Mouse (Mus musculus): Measurements from ENCODE around the gene Tmed9. TPM values are rescaled to one million over a fixed set of nuclear protein-coding genes. Genes with fewer than 3 reads are reported as not detected.

Tmed9 gene
- polyA plus RNA-seq, 1 experiment from 2014 or later: 45.1 TPM

DNA sequence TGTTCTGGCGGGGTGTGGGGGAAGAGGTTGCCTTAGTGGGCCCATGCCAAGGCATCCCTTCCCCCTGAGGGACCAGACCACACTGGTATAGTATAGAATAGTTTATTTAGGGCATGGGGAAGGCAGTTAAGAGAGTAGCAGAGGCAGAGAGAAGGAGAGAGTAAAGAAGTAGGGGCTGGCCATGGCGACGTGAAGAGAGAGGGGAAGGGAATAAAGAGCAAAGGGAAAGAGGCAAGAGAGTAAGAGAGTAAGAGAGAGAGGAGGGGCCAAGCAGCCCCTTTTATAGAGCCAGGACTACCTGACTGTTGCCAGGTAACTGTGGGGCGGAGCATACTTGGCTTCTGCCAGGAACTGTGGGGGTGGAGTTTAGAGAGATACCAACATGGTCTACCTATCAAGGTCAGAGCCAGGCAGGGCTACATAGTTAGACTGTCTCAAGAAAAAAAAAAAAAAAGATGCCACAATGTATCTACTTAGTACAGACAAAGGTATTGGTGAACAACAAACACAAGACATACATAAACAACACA lies 18.5 kb downstream of the Tmed9 start:
- DNase-seq (no peak), ATAC-seq (no peak)
- no peak overlapping the region for H3K4me2 ChIP-seq (ENCODE audit: low read depth, low read length)
- H3K9ac ChIP-seq (replicated peaks): no peak overlapping the region
- H3K36me3 ChIP-seq (replicated peaks; ENCODE audit: insufficient read depth, low read length): peaks cover 22% of the 10 kb centered on the region
- no peak for TF ChIP-seq CTCF (IDR thresholded peaks at IDR 0.05; ENCODE audit: low read depth)
- TF ChIP-seq EP300 (IDR thresholded peaks at IDR 0.05; ENCODE audit: low read depth): no peak
- H3K9me3 ChIP-seq (ENCODE audit: low read length): no peaks in the 10 kb centered on the region
- peaks cover 8% of the 10 kb centered on the region; the same call in 1 of the 2 replicates for H3K4me1 ChIP-seq (ENCODE audit: insufficient read depth)
- 78% methylated on average over 4 of the region's 4 CpGs for WGBS (ENCODE audit: insufficient replicate concordance)
- no peak overlapping the region for H3K4me3 ChIP-seq (ENCODE audit: low read depth, low read length)
- H3K27ac ChIP-seq (ENCODE audit: low read depth): no peak overlapping the region
- no peaks in the 10 kb centered on the region for H3K27me3 ChIP-seq (ENCODE audit: insufficient read depth, low read length)

DNA sequence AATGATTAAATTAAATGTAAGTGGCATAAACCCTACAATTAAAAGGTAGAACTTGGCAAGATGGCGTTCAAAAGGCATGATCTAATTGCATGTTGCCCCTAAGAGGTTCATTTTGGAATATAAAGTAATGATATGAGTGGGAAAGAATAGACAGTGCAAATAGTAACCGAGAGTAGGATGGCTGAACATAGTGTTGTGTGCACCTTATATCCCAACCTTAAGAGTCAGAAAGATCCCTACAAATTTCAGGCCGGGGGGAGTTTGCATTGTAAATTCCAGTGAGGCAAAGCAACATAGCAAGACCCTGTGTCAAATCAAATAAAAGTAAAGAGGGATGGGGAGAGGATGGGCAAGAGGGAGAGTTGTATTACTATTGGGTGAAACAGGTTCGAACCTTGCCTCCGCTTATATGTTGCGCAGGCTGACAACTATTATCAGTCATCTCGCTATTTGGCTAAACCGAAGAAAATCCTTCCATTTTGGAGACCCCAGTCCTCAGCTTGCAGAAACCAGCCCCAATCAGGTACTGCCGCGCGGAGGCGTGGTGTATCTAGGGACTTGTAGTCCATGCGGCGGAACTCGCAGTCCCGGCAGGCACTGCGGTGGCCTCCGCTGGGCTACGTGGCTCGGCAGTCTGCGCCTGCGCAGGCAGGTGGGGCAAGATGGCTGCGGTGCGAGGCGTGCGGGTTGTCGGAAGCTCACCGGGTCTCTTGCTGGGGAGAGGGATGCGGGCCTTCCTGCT lies 19.2 kb downstream of the Tmed9 start:
- 6% methylated on average over 29 of the region's 29 CpGs for WGBS (ENCODE audit: insufficient replicate concordance)
- DNase-seq (peak; percentile 97), ATAC-seq (peak; percentile 99)
- Histone ChIP-seq H3K9ac (replicated peaks) (peak overlapping the region; percentile 85), H3K27me3 (ENCODE audit: insufficient read depth, low read length) (no peaks in the 10 kb centered on the region), H3K27ac (ENCODE audit: low read depth) (peak overlapping the region; percentile 61), H3K4me3 (ENCODE audit: low read depth, low read length) (peak overlapping the region; percentile 90), H3K36me3 (replicated peaks; ENCODE audit: insufficient read depth, low read length) (peaks cover 25% of the 10 kb centered on the region), H3K9me3 (ENCODE audit: low read length) (no peaks in the 10 kb centered on the region), H3K4me2 (ENCODE audit: low read depth, low read length) (peak overlapping the region; percentile 85), H3K4me1 (ENCODE audit: insufficient read depth) (peaks cover 8% of the 10 kb centered on the region; the same call in 1 of the 2 replicates)
- TF ChIP-seq CTCF (IDR thresholded peaks at IDR 0.05; ENCODE audit: low read depth) (peak; percentile 24; the same call in 1 of the 2 replicates), EP300 (IDR thresholded peaks at IDR 0.05; ENCODE audit: low read depth) (no peak)

DNA sequence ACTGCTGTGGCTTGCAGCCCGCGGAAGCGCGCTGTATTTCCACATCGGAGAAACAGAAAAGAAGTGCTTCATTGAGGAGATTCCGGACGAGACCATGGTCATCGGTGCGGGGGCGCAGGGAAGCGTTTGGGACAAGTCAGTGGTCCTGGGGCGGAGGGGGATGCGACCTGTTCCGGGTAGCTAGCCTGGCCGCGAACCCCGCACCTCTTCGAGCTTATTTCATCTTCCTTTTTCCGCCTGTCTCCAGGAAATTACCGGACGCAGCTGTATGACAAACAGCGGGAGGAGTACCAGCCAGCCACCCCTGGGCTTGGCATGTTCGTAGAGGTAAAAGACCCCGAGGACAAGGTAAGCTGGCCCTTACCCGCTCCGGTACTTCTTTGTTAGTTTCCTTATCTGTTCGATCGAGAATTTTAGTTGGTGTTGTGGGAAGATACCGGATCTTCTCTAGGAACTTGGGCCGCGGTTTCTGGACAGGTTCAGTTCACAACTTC lies 19.8 kb downstream of the Tmed9 start:
- Histone ChIP-seq H3K36me3 (replicated peaks; ENCODE audit: insufficient read depth, low read length) (peaks cover 29% of the 10 kb centered on the region), H3K4me2 (ENCODE audit: low read depth, low read length) (peak overlapping the region; percentile 85), H3K4me3 (ENCODE audit: low read depth, low read length) (peak overlapping the region; percentile 90), H3K9ac (replicated peaks) (peak overlapping the region; percentile 85), H3K27ac (ENCODE audit: low read depth) (peak overlapping the region; percentile 61), H3K9me3 (ENCODE audit: low read length) (no peaks in the 10 kb centered on the region), H3K4me1 (ENCODE audit: insufficient read depth) (peaks cover 8% of the 10 kb centered on the region; the same call in 1 of the 2 replicates), H3K27me3 (ENCODE audit: insufficient read depth, low read length) (no peaks in the 10 kb centered on the region)
- DNase-seq: no peak
- ATAC-seq: peak; percentile 55
- TF ChIP-seq CTCF (IDR thresholded peaks at IDR 0.05; ENCODE audit: low read depth): no peak
- no peak for TF ChIP-seq EP300 (IDR thresholded peaks at IDR 0.05; ENCODE audit: low read depth)
- under 1% methylated on average over 31 of the region's 31 CpGs for WGBS (ENCODE audit: insufficient replicate concordance)

DNA sequence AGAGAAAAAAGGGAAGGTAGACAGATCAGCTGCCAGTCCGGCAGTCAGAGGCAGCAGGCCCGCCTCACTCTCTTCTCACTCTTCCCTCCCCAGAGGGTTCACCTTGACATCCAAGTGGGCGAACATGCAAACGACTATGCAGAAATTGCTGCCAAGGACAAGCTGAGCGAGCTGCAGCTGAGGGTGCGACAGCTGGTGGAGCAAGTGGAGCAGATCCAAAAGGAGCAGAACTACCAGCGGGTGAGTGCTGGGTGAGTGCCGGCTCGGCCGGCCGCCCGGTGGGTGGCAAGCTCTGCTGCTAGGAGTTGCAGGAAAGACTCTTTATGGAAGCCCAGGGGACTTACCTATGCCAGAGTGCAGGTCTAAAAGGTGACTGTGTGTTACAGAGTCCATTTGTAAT lies 21.8 kb downstream of the Tmed9 start:
- H3K4me3 ChIP-seq (ENCODE audit: low read depth, low read length): no peak overlapping the region
- H3K36me3 ChIP-seq (replicated peaks; ENCODE audit: insufficient read depth, low read length): peaks cover 29% of the 10 kb centered on the region
- no peaks in the 10 kb centered on the region for H3K27me3 ChIP-seq (ENCODE audit: insufficient read depth, low read length)
- H3K27ac ChIP-seq (ENCODE audit: low read depth): no peak overlapping the region
- DNase-seq (no peak), ATAC-seq (no peak)
- TF ChIP-seq EP300 (IDR thresholded peaks at IDR 0.05; ENCODE audit: low read depth) (no peak), CTCF (IDR thresholded peaks at IDR 0.05; ENCODE audit: low read depth) (no peak)
- no peak overlapping the region for H3K9ac ChIP-seq (replicated peaks)
- peaks cover 14% of the 10 kb centered on the region; the same call in 1 of the 2 replicates for H3K4me1 ChIP-seq (ENCODE audit: insufficient read depth)
- no peaks in the 10 kb centered on the region for H3K9me3 ChIP-seq (ENCODE audit: low read length)
- 92% methylated on average over 12 of the region's 12 CpGs for WGBS (ENCODE audit: insufficient replicate concordance)
- H3K4me2 ChIP-seq (ENCODE audit: low read depth, low read length): no peak overlapping the region

DNA sequence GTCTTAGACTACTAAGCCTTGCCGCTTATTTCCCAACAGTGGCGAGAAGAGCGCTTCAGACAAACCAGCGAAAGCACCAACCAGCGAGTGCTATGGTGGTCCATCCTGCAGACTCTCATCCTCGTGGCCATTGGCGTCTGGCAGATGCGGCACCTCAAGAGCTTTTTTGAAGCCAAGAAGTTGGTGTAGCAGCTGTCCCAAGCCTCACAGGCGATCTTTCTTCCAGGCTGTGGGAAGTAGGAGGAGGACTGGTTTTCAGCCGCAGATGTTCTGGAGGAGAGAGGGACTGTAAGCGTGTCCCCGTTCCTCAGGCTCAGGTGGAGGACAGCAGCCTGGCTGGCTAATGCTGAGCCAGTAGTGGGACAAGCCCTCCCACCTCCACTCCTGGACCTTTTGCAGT lies 23.3 kb downstream of the Tmed9 start:
- no peak overlapping the region for H3K4me2 ChIP-seq (ENCODE audit: low read depth, low read length)
- no peak for DNase-seq
- H3K36me3 ChIP-seq (replicated peaks; ENCODE audit: insufficient read depth, low read length): peaks cover 29% of the 10 kb centered on the region
- peaks cover 18% of the 10 kb centered on the region for H3K4me1 ChIP-seq (ENCODE audit: insufficient read depth)
- no peak overlapping the region for H3K4me3 ChIP-seq (ENCODE audit: low read depth, low read length)
- TF ChIP-seq EP300 (IDR thresholded peaks at IDR 0.05; ENCODE audit: low read depth): no peak
- no peak for TF ChIP-seq CTCF (IDR thresholded peaks at IDR 0.05; ENCODE audit: low read depth)
- no peaks in the 10 kb centered on the region for H3K27me3 ChIP-seq (ENCODE audit: insufficient read depth, low read length)
- 89% methylated on average over 12 of the region's 12 CpGs for WGBS (ENCODE audit: insufficient replicate concordance)
- ATAC-seq: no peak
- no peaks in the 10 kb centered on the region for H3K9me3 ChIP-seq (ENCODE audit: low read length)
- no peak overlapping the region for H3K9ac ChIP-seq (replicated peaks)
- H3K27ac ChIP-seq (ENCODE audit: low read depth): no peak overlapping the region

Data from liver, postnatal 0 days (tissue).